In genomic region chr2:22744121-22744761, GRCm38 (mm10) we compare ENCODE assay signal across 8 mouse cellular contexts. TPM values are rescaled to one million over a fixed set of nuclear protein-coding genes. Genes with fewer than 3 reads are reported as not detected.
DNase-seq lines count a peak whose midpoint lies in the region; ATAC-seq and TF ChIP-seq lines count a peak whose summit lies in the region.

No protein-coding gene starts in this region.

- H3K4me3 ChIP-seq in heart, embryonic 11.5 days (ENCODE audit: low read depth, low read length): no peak overlapping the region
- H3K4me3 ChIP-seq in hindbrain, postnatal 0 days (ENCODE audit: low read length): no peak overlapping the region
- no peak overlapping the region for H3K4me3 ChIP-seq in neural tube, embryonic 11.5 days (ENCODE audit: low read depth, low read length)

- no peaks in the 10 kb centered on the region for H3K4me1 ChIP-seq in heart, embryonic 11.5 days (ENCODE audit: control insufficient read depth, insufficient read depth, low read length)
- H3K4me1 ChIP-seq in hindbrain, postnatal 0 days (ENCODE audit: insufficient read depth, low read length): no peaks in the 10 kb centered on the region
- H3K4me1 ChIP-seq in neural tube, embryonic 11.5 days (ENCODE audit: control insufficient read depth, insufficient read depth, low read length): no peaks in the 10 kb centered on the region

- no peak overlapping the region for H3K27ac ChIP-seq in heart, embryonic 11.5 days (ENCODE audit: low read depth, low read length)
- H3K27ac ChIP-seq in hindbrain, postnatal 0 days: no peak overlapping the region
- H3K27ac ChIP-seq in neural tube, embryonic 11.5 days (ENCODE audit: low read depth, low read length): no peak overlapping the region

- H3K36me3 ChIP-seq in heart, embryonic 11.5 days (ENCODE audit: control insufficient read depth, insufficient read depth, low read length): no peaks in the 10 kb centered on the region
- H3K36me3 ChIP-seq in hindbrain, postnatal 0 days (ENCODE audit: insufficient read depth, low read length): no peaks in the 10 kb centered on the region
- no peaks in the 10 kb centered on the region for H3K36me3 ChIP-seq in neural tube, embryonic 11.5 days (ENCODE audit: control insufficient read depth, insufficient read depth, low read length)

- no peak for TF ChIP-seq CTCF in hindbrain, postnatal 0 days (IDR thresholded peaks at IDR 0.05; ENCODE audit: low read depth)

- under 1% methylated on average over 22 of the region's 38 CpGs for WGBS in heart, embryonic 11.5 days (ENCODE audit: insufficient replicate concordance)
- 0% methylated on average over 25 of the region's 38 CpGs for WGBS in hindbrain, postnatal 0 days
- WGBS in neural tube, embryonic 11.5 days: 0% methylated on average over 22 of the region's 38 CpGs

- intact Hi-C loops in left cerebral cortex, postnatal 25 days (cut with DNase I): loop anchor here (5.0 kb wide), 1 partner anchor 118 kb away; no protein-coding TSS in a partner anchor

- ATAC-seq in heart, embryonic 11.5 days (replicated peaks; ENCODE audit: insufficient number of reproducible peaks, low FRiP score, low TSS enrichment): no peak
- ATAC-seq in hindbrain, postnatal 0 days: no peak
- no peak for ATAC-seq in neural tube, embryonic 11.5 days (ENCODE audit: insufficient read depth, low FRiP score, low TSS enrichment)
- ATAC-seq in megakaryocyte-erythroid progenitor cell, adult 5-6 weeks (replicated peaks; ENCODE audit: low FRiP score, low TSS enrichment, poor library complexity, severe bottlenecking): no peak; the same call in 1 of the 2 replicates

- no peaks in the 10 kb centered on the region for H3K9me3 ChIP-seq in heart, embryonic 11.5 days (replicated peaks; ENCODE audit: control insufficient read depth, low read length)
- H3K9me3 ChIP-seq in hindbrain, postnatal 0 days (ENCODE audit: low read length): no peaks in the 10 kb centered on the region
- no peaks in the 10 kb centered on the region for H3K9me3 ChIP-seq in neural tube, embryonic 11.5 days (ENCODE audit: control insufficient read depth, low read length)

- peak; percentile 31 to 42 for DNase-seq in heart, adult 18-20 months
- peak; percentile 20 for DNase-seq in urinary bladder, adult 2 months (ENCODE audit: low spot score)
- no peak for DNase-seq in urinary bladder, postnatal 4 days (ENCODE audit: low spot score in 2 of 2)
- peak; percentile 45 for DNase-seq in hindbrain, postnatal 0 days (ENCODE audit: low spot score)
- peak; percentile 61 for DNase-seq in neural tube, embryonic 11.5 days (ENCODE audit: low spot score)
- no peak for DNase-seq in left cerebral cortex, postnatal 25 days (ENCODE audit: low spot score in 2 of 2)

- H3K27me3 ChIP-seq in heart, embryonic 11.5 days (ENCODE audit: control insufficient read depth, insufficient read depth, low read length): no peaks in the 10 kb centered on the region
- H3K27me3 ChIP-seq in hindbrain, postnatal 0 days (ENCODE audit: insufficient read depth, low read length): no peaks in the 10 kb centered on the region
- no peaks in the 10 kb centered on the region for H3K27me3 ChIP-seq in neural tube, embryonic 11.5 days (ENCODE audit: control insufficient read depth, insufficient read depth, low read length)

- no peak overlapping the region for H3K4me2 ChIP-seq in heart, embryonic 11.5 days
- H3K4me2 ChIP-seq in hindbrain, postnatal 0 days (ENCODE audit: low read depth, low read length): no peak overlapping the region
- no peak overlapping the region for H3K4me2 ChIP-seq in neural tube, embryonic 11.5 days (ENCODE audit: low read depth)

- no peak overlapping the region for H3K9ac ChIP-seq in heart, embryonic 11.5 days (ENCODE audit: low read depth, low read length)
- no peak overlapping the region for H3K9ac ChIP-seq in hindbrain, postnatal 0 days (replicated peaks; ENCODE audit: low read length)
- H3K9ac ChIP-seq in neural tube, embryonic 11.5 days (ENCODE audit: low read length): no peak overlapping the region

RNA-seq across cellular contexts. Expression of gene Apbb1ip, which starts 29.7 kb away (rescaled TPM):
- total RNA-seq in heart, adult 18-20 months (2021): 1 to 10 TPM; 2.5 to 4.9 TPM
- 0.62 and 1.7 TPM in 2 replicates for polyA plus RNA-seq in heart, embryonic 11.5 days (2014; fragmentation: Nextera tagmentation; extraction: Ambion mirVana)
- 3.6 and 6.5 TPM in 2 replicates for polyA plus RNA-seq in urinary bladder, adult 2 months (2012; rRNA removed)
- 0.10 and 1.0 TPM in 2 replicates for total RNA-seq in hindbrain, postnatal 0 days (2014; rRNA removed)
- 1.7 and 2.5 TPM in 2 replicates for polyA plus RNA-seq in hindbrain, postnatal 0 days (2015; fragmentation: Nextera tagmentation; extraction: Ambion mirVana)
- 0.27 and 0.50 TPM in 2 replicates for polyA plus RNA-seq in neural tube, embryonic 11.5 days (2014; fragmentation: Nextera tagmentation; extraction: Ambion mirVana)
- total RNA-seq in left cerebral cortex, postnatal 25 days (2021): 1 to 10 TPM; 5.3 to 6.0 TPM
- total RNA-seq in megakaryocyte-erythroid progenitor cell, adult 5-6 weeks (2014; fragmentation: Nextera tagmentation): 128 and 143 TPM in 2 replicates
- total RNA-seq in megakaryocyte-erythroid progenitor cell, adult 5-6 weeks (2017): 14.0 and 21.9 TPM in 2 replicates

Comparison
In these comparisons a context has a peak if more than half of its experiments do, and no peak if none do; other contexts are left out.
1. DNase-seq: peak in heart, adult 18-20 months (2 of 2), urinary bladder, adult 2 months (single experiment), hindbrain, postnatal 0 days (single experiment) and neural tube, embryonic 11.5 days (single experiment); none in urinary bladder, postnatal 4 days (0 of 2) and left cerebral cortex, postnatal 25 days (0 of 2).